Mouse (Mus musculus) kidney, adult 10 weeks (tissue): ENCODE measurements around the gene Tmem236. TPM values are rescaled to one million over a fixed set of nuclear protein-coding genes. Genes with fewer than 3 reads are reported as not detected.

ENCODE experiments used
- polyA plus RNA-seq: library from polyadenylated mRNA; stranded (reverse); fragments of 350-450 nt; fragmentation: Illumina TruSeq; extraction: RNeasy Lipid Tissue Mini Kit (QIAGEN cat#74804); gene quantifications from one replicate; pipeline ENCODE4 v1.2.3, GENCODE M21; 2014; ENCODE audit warnings: low read depth, low replicate concordance

Gene Tmem236
- not detected for polyA plus RNA-seq

GRCm38 (mm10) chr2:14174334-14174733, at the start of gene Tmem236:
TSS of gene Tmem236 (plus strand) at chr2:14174523.

GRCm38 (mm10) chr2:14229149-14229548, 54.8 kb downstream of the Tmem236 start, which contains the start of gene Mrc1:
TSS of gene Mrc1 (plus strand) at chr2:14229392.

Other genes starting within 250 kb of the Tmem236 start
- gene Hacd1, start 118.4 kb upstream of the Tmem236 start, polyA plus RNA-seq = 53.4 TPM
- 115 TPM for gene Stam, start 100.4 kb upstream of the Tmem236 start, polyA plus RNA-seq
- 5.7 TPM for gene Mrc1, start 54.9 kb downstream of the Tmem236 start, polyA plus RNA-seq
- gene Slc39a12, start 213.8 kb downstream of the Tmem236 start, polyA plus RNA-seq = not detected